Mouse (Mus musculus): ENCODE measurements at regions not wholly inside any gene's neighbourhood (a gene's known extent, or its start where the extent isn't known, plus 50 kb on each side); places are given as distances from the start of the nearest gene placed in this dataset.
A peak's percentile ranks its signal among the peaks of the same experiment; 100 is the strongest.

DNA sequence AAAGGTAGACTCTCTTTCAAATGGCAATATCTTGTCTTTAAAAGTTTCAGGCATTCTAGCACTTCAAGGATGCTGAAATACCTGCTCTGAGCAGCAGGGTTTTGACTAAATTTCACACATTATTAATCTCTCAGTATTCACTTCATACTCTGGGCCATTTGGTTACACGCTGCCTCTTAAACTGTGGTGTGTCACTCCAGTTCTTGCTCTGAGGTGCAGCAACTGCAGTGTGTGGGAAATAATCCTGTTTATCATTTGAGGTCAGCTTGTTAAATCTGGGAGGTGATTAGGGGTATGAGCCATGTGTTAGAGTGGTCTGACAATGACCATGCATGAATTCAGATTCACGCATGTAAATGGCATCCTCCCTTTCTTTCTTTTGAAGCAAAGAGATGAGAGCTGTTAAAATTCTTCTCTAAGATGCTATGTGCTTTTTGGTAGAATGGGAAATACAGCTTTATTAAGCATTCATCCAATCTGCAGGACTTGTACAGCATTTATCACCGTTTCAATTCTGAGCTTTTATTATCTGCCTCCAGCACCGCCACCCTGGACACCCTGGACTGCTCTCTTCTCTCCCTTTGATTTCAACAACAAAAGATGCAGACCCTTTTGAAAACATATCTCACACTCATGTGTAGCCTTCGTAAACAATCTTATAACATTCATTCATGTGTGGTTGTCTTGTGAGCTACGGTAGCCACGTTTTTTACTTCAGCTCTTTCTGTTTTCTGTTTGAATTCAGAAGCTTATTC is 362.4 kb upstream of the Gm38303 start:
- Histone ChIP-seq H3K4me1 (peaks cover 7% of the 10 kb centered on the region; the same call in 1 of the 2 replicates), H3K27ac (replicated peaks) (no peak overlapping the region), H3K9me3 (replicated peaks) (no peaks in the 10 kb centered on the region), H3K27me3 (ENCODE audit: low read depth, poor library complexity, severe bottlenecking) (no peaks in the 10 kb centered on the region), H3K36me3 (no peaks in the 10 kb centered on the region), H3K4me3 (no peak overlapping the region)
- 82% methylated on average over 7 of the region's 7 CpGs for WGBS
- DNase-seq (ENCODE audit: low spot score), result no peak

DNA sequence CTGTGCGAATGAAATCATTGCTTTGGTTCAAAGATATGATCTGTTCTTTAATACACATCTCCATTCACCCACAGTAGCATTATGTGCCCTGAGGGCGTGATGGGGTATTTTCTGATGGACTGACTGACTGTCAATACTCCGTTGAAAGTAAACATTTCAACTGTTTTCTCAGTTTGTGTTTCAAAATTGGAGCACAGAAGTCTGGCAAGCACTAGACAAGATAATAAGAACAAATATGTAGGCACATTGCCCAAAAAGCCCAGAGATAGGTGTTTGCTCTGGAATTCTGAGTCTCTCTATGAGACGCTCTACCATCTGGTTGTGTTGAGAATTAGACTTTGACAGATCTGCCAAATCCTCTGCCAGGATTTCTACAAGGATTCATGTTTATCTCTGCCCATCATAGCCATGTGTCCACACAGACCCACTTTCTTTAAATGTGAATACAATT is 350.0 kb upstream of the Gm38303 start:
- Histone ChIP-seq H3K36me3 (no peaks in the 10 kb centered on the region), H3K27ac (replicated peaks) (no peak overlapping the region), H3K4me3 (no peak overlapping the region), H3K27me3 (ENCODE audit: low read depth, poor library complexity, severe bottlenecking) (no peaks in the 10 kb centered on the region), H3K4me1 (peaks cover 11% of the 10 kb centered on the region), H3K9me3 (replicated peaks) (no peaks in the 10 kb centered on the region)
- WGBS, result 62% methylated on average over 4 of the region's 4 CpGs
- no peak for DNase-seq (ENCODE audit: low spot score)

DNA sequence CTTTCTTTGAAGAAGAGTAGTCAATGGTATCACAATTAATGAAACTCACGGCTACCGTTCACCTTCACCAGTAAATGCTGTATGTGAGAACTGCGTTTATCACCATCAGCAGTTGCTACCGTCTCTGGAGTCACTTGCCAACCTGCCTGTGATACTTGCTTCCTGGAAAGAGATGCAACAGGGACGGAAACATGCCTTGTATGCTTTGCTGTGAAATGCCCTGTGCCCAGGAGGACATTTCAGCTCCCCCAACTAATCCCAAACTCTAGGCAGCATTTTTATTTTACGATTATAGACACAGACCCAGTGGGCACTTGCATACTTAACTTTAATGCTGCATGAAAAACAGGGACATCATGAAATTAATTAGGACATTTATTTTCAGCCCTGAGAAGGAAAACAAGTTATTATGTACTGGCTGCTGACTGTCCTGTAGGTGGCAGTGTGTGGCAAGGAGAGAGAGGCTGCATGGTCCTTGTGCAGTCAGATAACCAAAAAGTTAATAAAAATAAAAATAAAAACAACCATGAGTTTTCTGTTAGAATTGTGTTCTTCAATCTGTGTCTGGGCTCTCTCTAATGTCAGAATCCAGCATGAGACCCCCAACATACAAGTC is 349.5 kb upstream of the Gm38303 start:
- Histone ChIP-seq H3K36me3 (no peaks in the 10 kb centered on the region), H3K9me3 (replicated peaks) (no peaks in the 10 kb centered on the region), H3K4me1 (peaks cover 11% of the 10 kb centered on the region), H3K27ac (replicated peaks) (no peak overlapping the region), H3K27me3 (ENCODE audit: low read depth, poor library complexity, severe bottlenecking) (no peaks in the 10 kb centered on the region), H3K4me3 (no peak overlapping the region)
- peak; percentile 28 for DNase-seq (ENCODE audit: low spot score)
- WGBS, result 72% methylated on average over 6 of the region's 6 CpGs

DNA sequence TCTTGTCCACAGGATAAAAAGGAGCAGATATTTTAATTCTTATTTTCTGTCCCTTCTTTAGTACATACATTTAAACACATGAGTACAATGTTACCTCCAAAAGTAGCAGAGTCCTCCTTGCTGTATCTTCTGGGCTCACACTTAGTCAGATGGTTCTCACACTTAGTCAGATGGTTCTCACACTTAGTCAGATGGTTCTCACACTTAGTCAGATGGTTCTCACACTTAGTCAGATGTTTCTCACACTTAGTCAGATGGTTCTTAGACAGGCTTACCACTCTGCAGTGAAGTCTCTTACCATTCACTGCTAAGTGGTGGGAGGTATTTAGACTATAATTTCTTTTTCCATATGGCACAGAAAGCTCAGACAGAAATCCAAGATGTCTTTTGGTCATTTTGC is 346.5 kb upstream of the Gm38303 start:
- no peaks in the 10 kb centered on the region for H3K27me3 ChIP-seq (ENCODE audit: low read depth, poor library complexity, severe bottlenecking)
- no peak for DNase-seq (ENCODE audit: low spot score)
- H3K36me3 ChIP-seq, result no peaks in the 10 kb centered on the region
- H3K27ac ChIP-seq (replicated peaks), result no peak overlapping the region
- H3K4me1 ChIP-seq, result peaks cover 11% of the 10 kb centered on the region
- no peak overlapping the region for H3K4me3 ChIP-seq
- no peaks in the 10 kb centered on the region for H3K9me3 ChIP-seq (replicated peaks)

DNA sequence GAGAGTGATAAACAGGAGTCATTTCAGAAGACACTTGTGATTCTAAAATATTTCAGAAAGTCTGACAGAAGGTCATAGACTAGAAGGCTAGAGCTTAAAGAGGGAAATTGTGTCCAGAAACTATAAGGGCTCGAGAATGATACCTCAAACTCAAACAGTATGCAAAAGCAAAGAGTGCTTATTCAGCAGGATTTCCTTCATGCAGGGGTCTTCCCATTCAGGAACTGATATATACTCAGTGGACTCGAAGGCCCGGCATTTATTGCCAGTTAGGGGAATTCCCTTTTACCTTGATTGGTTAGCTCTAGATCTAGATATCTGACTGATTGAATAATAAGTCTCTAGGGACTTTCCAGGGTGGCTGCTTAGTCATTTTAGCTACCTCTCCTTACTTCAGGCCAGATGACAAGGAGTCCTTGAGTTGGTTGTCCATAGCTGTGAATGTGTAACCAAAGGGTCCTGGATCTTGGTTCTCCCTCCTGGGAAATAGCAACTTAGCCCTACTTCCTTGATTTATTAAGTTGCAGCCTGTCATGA is 312.6 kb upstream of the Gm38303 start:
- H3K27me3 ChIP-seq (ENCODE audit: low read depth, poor library complexity, severe bottlenecking), result no peaks in the 10 kb centered on the region
- DNase-seq (ENCODE audit: low spot score), result no peak
- H3K4me3 ChIP-seq, result no peak overlapping the region
- H3K9me3 ChIP-seq (replicated peaks), result no peaks in the 10 kb centered on the region
- no peaks in the 10 kb centered on the region for H3K36me3 ChIP-seq
- H3K4me1 ChIP-seq, result no peaks in the 10 kb centered on the region
- 81% methylated on average over 3 of the region's 3 CpGs for WGBS
- no peak overlapping the region for H3K27ac ChIP-seq (replicated peaks)

Measured in midbrain, embryonic 10.5 days (tissue).